Mouse (Mus musculus) embryonic facial prominence, embryonic 11.5 days (tissue): Measurements from ENCODE around the gene Otop2. TPM values are rescaled to one million over a fixed set of nuclear protein-coding genes. Genes with fewer than 3 reads are reported as not detected.

ENCODE experiments used
- ATAC-seq: fragments of 200-750 bp; cut with Nextera tagmentation; replicated peaks from 2 replicates; pipeline ENCODE4 v1.8.0; 2017; ENCODE audit warnings: low read depth; ENCODE audit not compliant: insufficient number of reproducible peaks, low FRiP score, low TSS enrichment
- DNase-seq: peaks from one replicate; pipeline ENCODE4 v3.0.0-alpha.2; 2015; ENCODE audit warnings: low spot score
- H3K27ac ChIP-seq: fragments of 300-500 bp; sonication (generic); replicated peaks from 2 replicates; pipeline ENCODE4 v1.5.1; 2014; ENCODE audit warnings: mild to moderate bottlenecking, low read depth, low read length, control low read depth
- H3K27me3 ChIP-seq: fragments of 300-500 bp; sonication (generic); 2 replicates; pipeline ENCODE4 v1.6.1; 2014; ENCODE audit warnings: mild to moderate bottlenecking, low read length, moderate library complexity, mixed read lengths; ENCODE audit not compliant: control insufficient read depth, insufficient read depth
- H3K36me3 ChIP-seq: fragments of 300-500 bp; sonication (generic); replicated peaks from 2 replicates; pipeline ENCODE4 v1.6.1; 2014; ENCODE audit warnings: low read depth, mild to moderate bottlenecking, low read length, moderate library complexity, mixed read lengths; ENCODE audit not compliant: control insufficient read depth, insufficient read depth
- H3K4me1 ChIP-seq: fragments of 300-500 bp; sonication (generic); 2 replicates; pipeline ENCODE4 v1.6.1; 2014; ENCODE audit warnings: low read length, mixed read lengths; ENCODE audit not compliant: control insufficient read depth, insufficient read depth
- H3K4me2 ChIP-seq: fragments of 300-500 bp; sonication (generic); 2 replicates; pipeline ENCODE4 v1.6.1; 2014; ENCODE audit warnings: low read depth, mild to moderate bottlenecking, control low read depth, low read length, moderate library complexity
- H3K4me3 ChIP-seq: fragments of 300-500 bp; sonication (generic); 2 replicates; pipeline ENCODE4 v1.5.1; 2014; ENCODE audit warnings: low read depth, low read length, control low read depth
- H3K9ac ChIP-seq: fragments of 300-500 bp; sonication (generic); replicated peaks from 2 replicates; pipeline ENCODE4 v1.6.1; 2014; ENCODE audit warnings: mild to moderate bottlenecking, control low read depth, low read length
- H3K9me3 ChIP-seq: fragments of 300-500 bp; sonication (generic); replicated peaks from 2 replicates; pipeline ENCODE4 v1.6.1; 2016; ENCODE audit warnings: mild to moderate bottlenecking, low read length, inconsistent platforms, mixed read lengths; ENCODE audit not compliant: control insufficient read depth
- WGBS: fragments of 180-500 bp; shearing (Covaris S2); extraction: QIAGEN DNeasy Blood & Tissue Kit; methylation state at CpG from one replicate; pipeline ENCODE4 v1.1.7; 2014; 5-methylcytosine and 5-hydroxymethylcytosine counted together
- polyA plus RNA-seq: library from polyadenylated mRNA; unstranded; fragments of >200 nt; fragmentation: Nextera tagmentation; extraction: Ambion mirVana; gene quantifications from 2 replicates; pipeline ENCODE4 v1.2.1, GENCODE M21; 2014

Gene Otop2
- polyA plus RNA-seq, 1 experiment from 2014 or later = not detected

- H3K4me2 ChIP-seq = no peak overlapping the region
- H3K27me3 ChIP-seq = no peaks in the 10 kb centered on the region
- no peak overlapping the region for H3K4me3 ChIP-seq
- H3K9me3 ChIP-seq = no peaks in the 10 kb centered on the region
- no peak overlapping the region for H3K9ac ChIP-seq
- no peaks in the 10 kb centered on the region for H3K36me3 ChIP-seq
- no peak for DNase-seq
- WGBS = 78% methylated on average over 5 of the region's 5 CpGs
- ATAC-seq = no peak
- no peaks in the 10 kb centered on the region for H3K4me1 ChIP-seq
- H3K27ac ChIP-seq = no peak overlapping the region
Observed at GRCm38 (mm10) chr11:115287386-115287785, 19.6 kb upstream of the Otop2 start.

GRCm38 (mm10) chr11:115288305-115288704 lies 18.7 kb upstream of the Otop2 start:
- no peak overlapping the region for H3K27ac ChIP-seq
- H3K27me3 ChIP-seq = no peaks in the 10 kb centered on the region
- WGBS = 86% methylated on average over 2 of the region's 2 CpGs
- ATAC-seq (no peak), DNase-seq (no peak)
- no peaks in the 10 kb centered on the region for H3K36me3 ChIP-seq
- no peak overlapping the region for H3K4me2 ChIP-seq
- no peak overlapping the region for H3K4me3 ChIP-seq
- H3K9ac ChIP-seq = no peak overlapping the region
- no peaks in the 10 kb centered on the region for H3K9me3 ChIP-seq
- no peaks in the 10 kb centered on the region for H3K4me1 ChIP-seq

GRCm38 (mm10) chr11:115289885-115290284 lies 17.1 kb upstream of the Otop2 start:
- H3K27me3 ChIP-seq = no peaks in the 10 kb centered on the region
- no peak overlapping the region for H3K4me2 ChIP-seq
- DNase-seq = no peak
- H3K9ac ChIP-seq = no peak overlapping the region
- H3K4me1 ChIP-seq = no peaks in the 10 kb centered on the region
- WGBS = 84% methylated on average over 8 of the region's 8 CpGs
- no peak overlapping the region for H3K27ac ChIP-seq
- H3K4me3 ChIP-seq = no peak overlapping the region
- no peak for ATAC-seq
- no peaks in the 10 kb centered on the region for H3K9me3 ChIP-seq
- no peaks in the 10 kb centered on the region for H3K36me3 ChIP-seq

GRCm38 (mm10) chr11:115290314-115290713 lies 16.6 kb upstream of the Otop2 start:
- Histone ChIP-seq H3K9me3 (no peaks in the 10 kb centered on the region), H3K4me1 (no peaks in the 10 kb centered on the region), H3K4me3 (no peak overlapping the region), H3K27ac (no peak overlapping the region), H3K27me3 (no peaks in the 10 kb centered on the region), H3K36me3 (no peaks in the 10 kb centered on the region), H3K4me2 (no peak overlapping the region), H3K9ac (no peak overlapping the region)
- no peak for ATAC-seq
- WGBS = 85% methylated on average over 1 of the region's 1 CpGs
- DNase-seq = no peak

- Histone ChIP-seq H3K4me3 (no peak overlapping the region), H3K4me1 (no peaks in the 10 kb centered on the region), H3K27me3 (no peaks in the 10 kb centered on the region), H3K36me3 (no peaks in the 10 kb centered on the region), H3K9me3 (no peaks in the 10 kb centered on the region), H3K27ac (no peak overlapping the region), H3K4me2 (no peak overlapping the region), H3K9ac (no peak overlapping the region)
- no peak for DNase-seq
- WGBS = 88% methylated on average over 6 of the region's 6 CpGs
- no peak for ATAC-seq
Observed at GRCm38 (mm10) chr11:115290919-115291318, 16.0 kb upstream of the Otop2 start.

GRCm38 (mm10) chr11:115291503-115291902 lies 15.5 kb upstream of the Otop2 start:
- H3K4me1 ChIP-seq = no peaks in the 10 kb centered on the region
- no peak overlapping the region for H3K9ac ChIP-seq
- WGBS = 67% methylated on average over 10 of the region's 10 CpGs
- H3K36me3 ChIP-seq = no peaks in the 10 kb centered on the region
- no peak overlapping the region for H3K4me3 ChIP-seq
- ATAC-seq (no peak), DNase-seq (no peak)
- no peaks in the 10 kb centered on the region for H3K27me3 ChIP-seq
- no peaks in the 10 kb centered on the region for H3K9me3 ChIP-seq
- no peak overlapping the region for H3K4me2 ChIP-seq
- H3K27ac ChIP-seq = no peak overlapping the region

- no peak overlapping the region for H3K9ac ChIP-seq
- WGBS = 51% methylated on average over 14 of the region's 14 CpGs
- DNase-seq (no peak), ATAC-seq (no peak)
- H3K27me3 ChIP-seq = 0 out of 2 replicates have a peak, but pooled peaks cover 8% of the 10 kb centered on the region
- no peak overlapping the region for H3K4me3 ChIP-seq
- no peaks in the 10 kb centered on the region for H3K4me1 ChIP-seq
- no peak overlapping the region for H3K27ac ChIP-seq
- no peaks in the 10 kb centered on the region for H3K36me3 ChIP-seq
- no peaks in the 10 kb centered on the region for H3K9me3 ChIP-seq
- no peak overlapping the region for H3K4me2 ChIP-seq
Observed at GRCm38 (mm10) chr11:115292631-115293375, 14.2 kb upstream of the Otop2 start.

GRCm38 (mm10) chr11:115295939-115296338 lies 11.0 kb upstream of the Otop2 start:
- ATAC-seq = no peak

More at GRCm38 (mm10) chr11:115295939-115296338, 11.0 kb upstream of the Otop2 start:
- WGBS = 88% methylated on average over 11 of the region's 11 CpGs
- no peaks in the 10 kb centered on the region for H3K4me1 ChIP-seq
- H3K36me3 ChIP-seq = no peaks in the 10 kb centered on the region
- H3K4me3 ChIP-seq = no peak overlapping the region
- no peak overlapping the region for H3K27ac ChIP-seq
- H3K9ac ChIP-seq = no peak overlapping the region
- no peaks in the 10 kb centered on the region for H3K9me3 ChIP-seq
- DNase-seq = no peak
- H3K27me3 ChIP-seq = peaks cover 13% of the 10 kb centered on the region; the same call in 1 of the 2 replicates
- H3K4me2 ChIP-seq = no peak overlapping the region
